Mouse (Mus musculus) natural killer cell, adult 2 months (primary cell): ENCODE data around the gene Dlg2.

Source experiments
- DNase-seq, 2 experiments: peaks; one replicate each; pipeline ENCODE4 v3.0.0; 2022; ENCODE audit warnings: low spot score in 2 of 2

Gene Dlg2

DNA sequence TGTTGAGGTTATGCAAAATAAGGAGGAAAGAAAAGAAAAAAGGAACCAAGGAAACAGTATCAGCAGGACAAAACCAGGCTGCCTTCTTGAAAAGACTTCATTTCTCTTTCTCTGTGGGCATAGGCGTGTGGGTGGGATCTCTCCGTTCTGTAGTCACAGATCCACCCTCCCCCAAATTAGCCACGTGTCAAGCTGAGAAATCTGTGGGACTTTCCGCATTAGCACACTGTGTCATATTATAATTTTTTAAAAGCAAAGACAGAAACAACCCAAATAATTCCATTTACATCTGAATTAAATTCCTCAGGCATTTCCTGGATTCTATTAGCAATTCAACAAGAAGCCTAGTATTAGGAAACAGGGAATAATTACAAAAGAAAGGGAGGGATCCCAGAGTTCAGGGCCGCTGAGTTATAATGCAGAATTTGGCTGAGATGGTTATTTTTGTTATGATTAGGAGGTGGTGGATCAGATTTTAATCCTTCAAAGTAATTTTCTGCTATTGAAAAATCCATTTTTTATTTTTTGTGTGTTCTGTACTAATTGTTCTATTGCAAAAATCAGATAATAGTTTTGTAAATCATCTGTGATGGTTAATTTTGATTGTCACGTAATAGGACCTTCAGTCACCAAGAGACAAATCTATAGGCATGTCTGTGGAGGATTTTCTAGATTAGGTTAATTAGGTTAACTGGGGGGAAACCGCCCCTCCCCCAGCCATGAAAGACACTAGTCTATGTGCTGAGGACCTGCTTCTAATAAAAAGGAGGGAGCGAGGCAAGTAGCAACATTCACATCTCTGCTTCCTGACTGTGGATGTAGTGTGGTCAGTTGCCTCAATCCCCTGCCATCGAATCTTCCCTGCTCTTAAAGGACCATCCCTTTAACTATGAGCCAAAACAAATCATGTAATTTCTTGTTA is 63.3 kb downstream of the Dlg2 start:
- no peak for DNase-seq

DNA sequence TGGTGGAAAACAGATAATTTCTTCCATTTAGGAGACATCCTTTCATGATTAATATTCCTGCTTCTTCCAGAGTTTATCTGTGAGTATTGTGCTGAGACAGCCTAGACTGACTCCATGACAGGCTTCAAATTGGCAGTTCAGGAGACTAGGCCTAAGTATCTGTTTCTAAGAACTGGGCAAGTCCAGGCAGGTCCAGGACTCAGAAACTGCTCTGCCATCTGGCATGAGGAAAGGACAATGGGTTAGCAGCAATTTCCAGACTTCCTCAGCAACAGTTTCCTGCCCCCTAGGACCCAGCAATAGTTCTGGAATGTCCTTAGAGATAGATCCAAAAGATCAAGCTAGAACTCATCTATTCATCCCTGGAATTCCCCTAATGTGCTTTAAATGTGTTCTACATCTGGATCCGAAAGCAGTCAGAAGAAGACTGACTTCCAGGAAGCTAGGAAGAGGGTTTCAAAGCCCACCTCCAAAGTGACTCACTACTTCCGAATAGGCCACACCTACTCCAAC is 64.4 kb downstream of the Dlg2 start:
- no peak for DNase-seq

DNA sequence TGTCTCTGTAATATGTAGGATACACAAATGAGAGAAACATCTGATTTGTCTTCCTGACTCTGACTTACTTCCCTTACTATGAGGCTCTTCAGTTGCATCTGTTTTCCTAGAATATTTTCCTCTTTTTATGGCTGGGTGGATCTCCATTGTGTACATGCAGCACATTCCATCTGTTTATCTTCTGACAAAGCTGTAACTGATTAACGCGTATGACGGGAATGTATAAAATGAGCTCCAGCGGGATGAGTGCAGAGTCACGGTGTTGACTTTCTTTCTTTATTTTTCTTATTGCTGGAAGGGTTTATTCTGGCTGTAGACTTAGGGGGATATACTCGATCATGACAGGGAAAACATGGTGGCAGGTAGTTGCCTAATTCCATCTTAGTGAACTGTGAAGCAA is 76.9 kb downstream of the Dlg2 start:
- no peak for DNase-seq

DNA sequence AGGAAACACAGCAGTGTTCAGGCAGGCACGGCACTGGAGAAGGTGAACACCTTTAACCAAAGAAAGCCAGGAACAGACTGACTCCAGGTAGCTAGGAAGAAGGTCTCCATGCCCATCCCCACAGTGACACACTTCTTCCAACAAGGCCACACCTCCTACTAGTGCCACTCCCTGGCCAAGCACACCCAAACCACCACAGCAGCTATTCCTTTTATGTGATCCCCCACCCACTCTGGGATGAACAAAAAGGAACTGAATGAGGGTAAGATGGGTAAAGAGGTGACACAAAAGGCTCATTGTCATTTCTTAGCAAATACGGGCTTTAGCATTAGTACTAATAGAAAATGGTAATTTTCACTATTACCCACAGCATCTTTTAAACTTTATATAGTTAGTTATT is 77.9 kb downstream of the Dlg2 start:
- DNase-seq: no peak

DNA sequence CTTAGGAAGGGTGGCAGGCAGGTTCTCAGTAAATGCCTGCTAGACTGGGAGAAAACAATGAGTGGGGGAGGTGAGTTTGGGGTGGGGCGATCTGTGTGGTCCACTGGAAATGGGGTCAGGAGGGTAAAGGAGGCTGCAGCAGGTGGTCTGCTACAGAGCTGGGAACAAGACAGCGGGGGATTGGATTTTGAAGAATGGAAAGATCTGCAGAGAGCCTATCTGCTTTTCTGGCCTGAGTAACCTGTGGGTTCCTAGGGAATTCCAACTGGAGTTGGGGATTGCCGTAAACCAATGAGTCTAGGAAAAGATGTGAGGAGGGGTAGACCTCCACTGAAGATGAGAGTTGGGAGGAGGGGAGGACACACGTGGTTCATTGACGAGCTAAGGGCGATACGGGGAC is 92.7 kb downstream of the Dlg2 start:
- no peak for DNase-seq

DNA sequence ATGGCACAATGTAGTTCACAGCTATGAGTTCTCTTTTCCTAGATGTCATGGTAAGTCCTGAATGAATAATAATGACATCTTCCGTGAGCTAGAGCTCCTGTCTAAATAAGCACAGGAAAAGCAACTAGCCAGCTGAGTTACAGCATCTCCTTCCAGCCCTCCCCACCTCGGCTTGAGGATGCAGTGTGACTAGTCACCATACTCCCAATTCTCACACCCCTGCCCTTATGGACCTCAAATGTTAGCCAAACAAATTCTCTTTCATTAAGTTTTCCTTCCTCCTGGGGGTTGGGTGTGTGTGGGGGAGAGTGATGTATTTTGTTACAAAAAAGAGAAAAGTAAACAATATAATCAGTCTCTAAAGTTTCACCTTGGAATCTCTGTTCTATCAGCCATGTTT is 111.3 kb downstream of the Dlg2 start:
- no peak for DNase-seq

DNA sequence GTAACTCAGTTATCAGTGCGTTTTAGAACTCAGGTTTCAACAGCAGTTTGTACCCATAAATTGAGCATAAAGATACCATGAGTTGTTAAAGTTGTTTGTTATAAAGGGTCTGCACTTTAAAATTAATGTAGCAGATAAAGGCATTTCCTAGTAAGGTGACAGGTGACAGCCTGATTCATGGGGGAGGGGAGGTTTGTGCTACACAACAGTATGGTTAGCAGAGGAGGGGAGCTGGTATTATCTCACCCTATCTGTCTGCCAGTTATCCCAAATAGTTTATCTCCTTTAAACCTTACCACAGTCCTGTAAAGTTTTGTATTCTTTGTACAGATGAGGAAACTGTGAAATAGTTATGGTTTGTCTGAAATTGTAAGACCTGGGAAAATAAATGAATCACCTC is 111.8 kb downstream of the Dlg2 start:
- DNase-seq: no peak

DNA sequence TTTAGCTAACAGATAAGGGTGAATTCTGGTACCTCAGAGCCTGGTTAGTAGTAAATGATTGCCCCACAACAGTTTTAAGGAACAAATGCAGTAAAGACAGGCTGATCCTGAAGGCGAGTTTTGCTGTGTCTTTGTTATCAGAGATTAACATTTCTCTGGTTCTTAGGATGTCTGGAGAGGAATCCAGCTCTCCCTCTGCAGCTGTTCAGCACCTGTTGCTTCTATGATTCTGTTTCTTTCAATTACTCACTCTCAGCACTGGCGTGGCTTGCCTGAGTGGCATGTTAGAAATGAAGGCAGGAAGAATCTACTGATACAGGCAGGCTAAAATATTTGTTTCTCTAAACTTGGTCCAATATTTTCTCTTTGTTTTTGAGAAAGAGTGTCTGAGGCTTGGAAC is 133.3 kb downstream of the Dlg2 start:
- no peak for DNase-seq

DNA sequence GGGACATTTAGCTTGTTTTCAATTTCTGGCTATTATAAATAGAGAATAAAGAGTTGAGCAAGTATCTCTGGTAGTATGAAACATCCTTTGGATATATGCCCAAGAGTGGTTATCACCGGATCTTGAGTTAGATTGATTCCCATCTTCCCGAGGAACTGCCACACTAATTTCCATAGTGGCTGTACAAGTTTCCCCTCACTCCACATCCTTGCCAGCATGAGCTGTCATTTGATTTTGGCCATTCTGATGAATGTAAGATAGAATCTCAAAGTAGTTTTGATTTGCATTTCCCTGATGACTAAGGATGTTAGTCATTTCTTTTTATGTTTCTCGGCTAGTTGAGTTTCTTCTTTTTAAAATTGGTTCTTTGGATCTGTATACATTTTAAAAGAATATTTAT is 154.1 kb downstream of the Dlg2 start:
- DNase-seq: no peak

DNA sequence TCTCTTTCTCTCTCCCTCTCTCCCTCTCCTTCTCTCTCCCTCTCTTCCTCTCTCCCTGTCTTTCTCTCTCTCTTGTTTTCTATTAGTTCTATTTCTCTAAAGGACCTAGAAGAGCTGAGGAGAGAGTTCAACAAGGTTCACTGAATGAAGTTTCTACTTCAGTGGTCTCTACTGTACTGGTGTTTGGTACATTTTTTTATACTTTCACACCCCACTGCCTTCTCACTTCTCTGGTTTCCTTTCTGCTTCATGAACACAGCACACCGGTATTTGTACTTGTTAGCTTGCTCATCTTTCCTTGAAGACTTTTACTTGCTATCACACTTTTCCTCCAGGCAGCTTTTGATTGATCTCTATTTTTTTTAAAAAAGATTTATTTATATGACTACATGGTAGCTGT is 173.0 kb downstream of the Dlg2 start:
- DNase-seq: no peak

DNA sequence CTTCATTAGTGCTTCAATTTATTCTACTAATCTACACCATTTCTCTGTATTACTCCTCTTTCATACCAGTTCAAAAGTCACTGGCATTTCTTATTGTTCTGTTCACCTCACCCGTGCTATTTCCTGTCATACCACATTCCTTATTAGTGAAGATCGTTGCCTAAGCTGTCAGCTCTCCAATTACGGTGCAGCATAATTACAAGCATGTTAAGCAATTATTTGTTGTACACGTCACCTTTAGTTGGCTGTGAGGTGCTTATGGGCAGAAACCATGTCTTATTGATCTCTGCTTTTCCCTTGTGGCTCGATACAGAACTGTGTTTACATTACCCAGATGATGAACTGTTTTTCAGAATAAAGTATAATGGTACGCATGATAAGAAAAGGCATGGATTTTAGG is 174.7 kb downstream of the Dlg2 start:
- DNase-seq: no peak

DNA sequence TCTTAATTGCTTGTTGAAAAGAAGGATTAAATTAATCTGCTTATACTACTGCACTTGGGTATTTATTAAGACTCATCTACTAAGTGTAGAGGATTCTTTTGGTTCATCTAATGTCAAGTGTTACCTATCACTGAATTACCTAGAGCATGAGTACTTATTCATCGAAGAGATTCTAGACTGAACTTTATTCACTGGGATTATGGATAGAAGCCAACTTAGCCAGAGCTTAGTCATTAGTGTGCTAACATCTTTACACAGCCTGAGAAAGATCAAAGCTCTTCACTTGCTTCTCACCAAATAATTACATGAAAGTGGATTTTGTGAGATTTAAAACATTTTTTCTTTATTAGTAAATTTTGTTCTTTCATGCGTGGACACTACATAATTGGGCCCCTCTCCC is 175.1 kb downstream of the Dlg2 start:
- no peak for DNase-seq

DNA sequence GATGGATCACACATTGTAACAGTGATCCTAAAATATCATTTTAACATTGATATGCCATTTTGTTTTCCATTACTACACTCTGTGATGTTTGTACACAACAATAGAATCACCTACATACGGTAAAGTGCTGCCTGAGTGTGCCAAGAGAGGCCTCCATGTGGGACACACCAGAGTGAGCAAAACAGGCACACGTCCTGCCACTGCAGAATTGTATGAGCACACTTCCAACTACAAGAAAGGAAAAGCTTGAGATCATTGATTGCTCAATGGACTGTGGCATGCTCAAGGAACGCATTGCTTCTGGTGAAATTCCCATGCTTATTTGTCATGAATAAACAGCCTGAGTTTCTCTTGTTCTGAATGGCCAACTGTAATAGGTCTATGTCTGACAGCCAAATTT is 182.1 kb downstream of the Dlg2 start:
- DNase-seq: no peak

DNA sequence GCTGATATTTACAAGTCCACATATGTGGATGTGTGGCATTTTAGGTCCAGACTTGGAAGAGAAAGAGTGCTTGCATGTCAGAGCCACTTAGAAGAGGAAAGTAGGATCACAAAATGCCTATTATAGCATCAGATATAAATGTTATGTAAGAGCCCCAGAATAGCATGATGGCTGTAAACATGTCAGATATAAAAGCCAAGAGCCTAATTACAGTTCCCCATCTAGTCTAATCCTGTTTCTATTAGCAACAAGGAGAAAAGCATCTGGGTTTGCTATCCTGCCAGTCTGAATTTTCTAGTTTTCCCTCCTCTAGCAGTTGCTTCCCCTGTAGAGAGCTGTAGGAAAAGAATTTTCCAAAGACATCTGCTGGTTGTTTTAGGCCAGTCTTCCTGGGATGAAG is 217.6 kb downstream of the Dlg2 start:
- no peak for DNase-seq

DNA sequence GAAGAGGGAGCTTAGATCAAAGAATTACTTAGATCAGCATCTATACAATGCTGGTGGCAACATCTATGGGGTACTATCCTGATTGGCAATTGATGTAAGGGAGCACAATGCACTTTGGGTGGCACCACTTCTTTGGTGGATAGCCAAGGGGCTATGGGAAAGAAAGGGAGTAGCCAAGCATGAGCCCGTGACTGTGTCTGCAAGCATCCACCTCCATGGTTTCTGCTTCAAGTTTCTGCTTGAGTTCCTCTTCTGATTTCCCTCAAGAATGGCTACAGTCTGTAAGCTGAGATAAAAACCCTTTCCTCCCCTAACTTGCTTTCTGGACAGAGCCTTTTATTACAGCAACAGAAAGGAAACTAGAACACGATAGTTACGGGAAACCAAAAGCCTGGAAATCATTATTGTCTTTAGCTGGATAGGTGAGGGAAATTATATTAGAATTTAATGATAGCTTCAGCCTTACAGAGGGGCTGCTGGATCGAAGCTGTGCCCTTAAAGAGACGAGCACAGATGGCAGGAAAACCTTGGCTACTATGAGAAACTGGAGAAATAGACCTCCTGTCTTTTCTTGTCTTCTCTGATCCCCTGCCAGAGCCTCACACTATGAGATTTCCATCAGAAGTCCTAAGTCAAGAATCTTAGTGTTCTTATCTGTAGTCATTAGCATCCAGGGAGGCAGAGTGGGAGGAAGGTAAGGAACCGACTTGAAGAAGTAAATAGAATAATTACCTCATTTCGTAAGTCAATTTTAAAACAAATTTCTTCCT is 219.9 kb downstream of the Dlg2 start:
- no peak for DNase-seq

DNA sequence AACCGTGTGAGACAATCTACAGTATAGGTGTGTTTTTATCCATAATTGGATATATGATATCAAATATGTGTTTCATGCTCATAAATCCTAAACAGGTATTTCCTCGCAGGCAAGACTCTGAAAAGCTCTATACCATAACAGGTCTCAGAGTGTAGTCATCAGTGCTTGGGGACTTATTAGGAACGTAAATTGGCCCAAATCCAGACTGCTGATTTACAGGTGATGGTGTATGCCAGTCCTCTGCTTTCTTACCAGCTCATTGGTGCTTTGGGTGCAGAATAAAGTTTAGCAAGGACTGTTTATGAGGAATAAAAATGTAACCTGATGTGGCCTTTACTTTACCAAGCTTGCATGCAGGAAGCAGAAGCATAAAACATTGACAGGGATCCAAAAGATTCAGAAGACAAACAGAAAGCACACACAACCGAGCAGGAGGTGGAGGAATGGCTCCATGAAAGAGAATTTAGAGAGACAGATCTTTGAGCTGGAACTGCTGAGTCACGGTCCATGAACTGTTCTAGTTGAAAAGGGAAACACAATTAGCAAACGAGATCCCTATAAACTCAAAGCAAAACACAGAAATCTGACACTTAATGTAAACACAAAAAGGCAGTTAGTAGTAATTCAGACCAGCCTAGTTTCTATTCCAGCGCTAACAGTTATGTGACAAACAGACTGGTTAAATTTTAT is 226.8 kb downstream of the Dlg2 start:
- DNase-seq: no peak

DNA sequence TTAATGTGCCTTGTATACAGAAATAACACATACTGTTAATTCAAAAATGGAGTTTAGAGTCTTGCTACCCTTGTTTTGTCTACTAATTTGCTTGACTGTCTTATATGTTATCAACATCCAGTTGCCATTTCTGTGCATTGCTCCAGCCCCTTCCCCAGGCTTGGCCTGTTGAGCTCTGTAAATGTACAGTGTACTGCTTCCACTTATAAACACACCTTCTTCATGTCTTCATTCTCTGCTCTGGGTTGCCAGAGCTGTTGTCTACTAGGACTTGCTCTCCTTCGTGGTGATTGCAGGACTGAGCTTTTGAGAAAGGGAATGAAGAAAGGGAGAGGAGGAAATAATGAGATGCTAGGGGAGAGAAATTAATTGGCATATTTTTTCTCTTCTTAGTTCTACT is 227.5 kb downstream of the Dlg2 start:
- DNase-seq: no peak

DNA sequence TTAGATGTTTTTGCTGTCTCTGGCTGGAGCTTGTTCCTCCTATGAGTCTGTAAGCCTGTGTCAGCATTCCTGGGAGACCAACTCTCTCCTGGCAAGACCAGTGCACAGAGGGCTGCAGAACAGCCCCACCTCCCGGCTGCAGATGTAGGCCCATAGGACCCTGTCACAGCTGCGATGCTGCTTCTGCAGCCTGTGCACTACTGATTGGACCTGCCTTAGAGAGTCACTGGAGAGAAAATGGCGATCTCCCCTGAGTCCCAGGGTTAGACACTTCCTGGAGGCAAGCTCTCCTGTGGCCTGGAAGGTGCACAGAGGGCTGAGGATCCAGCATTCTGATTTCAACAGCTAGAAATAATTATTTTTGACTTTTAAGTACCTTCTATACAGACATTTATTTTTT is 257.6 kb downstream of the Dlg2 start:
- no peak for DNase-seq

DNA sequence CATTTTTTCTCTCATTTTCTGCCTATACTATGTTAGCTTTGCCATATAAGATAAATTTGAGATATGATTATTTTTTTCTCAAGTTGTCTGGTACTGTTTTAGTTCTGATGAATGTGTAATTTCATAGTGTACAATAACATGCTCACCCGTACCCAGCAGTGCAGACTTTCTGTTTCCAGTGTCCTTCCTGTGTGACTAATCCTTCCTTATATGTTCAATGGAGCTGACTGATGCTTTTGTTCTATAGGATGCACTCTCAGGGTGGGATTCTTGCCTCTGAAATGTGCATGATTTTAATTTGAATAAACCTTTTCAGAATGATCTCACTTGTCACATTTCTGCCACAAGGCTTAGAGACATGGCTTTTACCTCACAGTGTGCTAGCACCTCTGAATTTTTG is 259.9 kb downstream of the Dlg2 start:
- no peak for DNase-seq

DNA sequence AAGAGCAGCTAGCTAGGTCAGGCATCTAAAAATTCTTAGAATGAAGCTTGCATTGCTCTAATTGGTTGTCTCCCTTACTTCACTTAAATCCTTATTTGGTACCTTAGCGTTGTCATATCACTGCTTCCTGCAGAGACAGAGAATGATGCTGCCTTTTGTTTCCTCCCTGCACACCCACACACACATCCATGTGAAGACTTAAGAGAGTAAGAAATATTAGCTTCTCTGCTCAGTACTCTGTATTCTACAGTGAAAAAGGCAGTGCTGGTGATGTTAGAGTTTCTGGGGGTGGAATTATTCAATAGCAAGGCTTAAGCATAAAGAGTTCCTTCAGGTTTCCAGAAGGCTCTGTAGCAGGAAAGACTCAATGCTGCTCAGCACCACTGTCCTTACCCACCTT is 272.2 kb downstream of the Dlg2 start:
- DNase-seq: no peak

DNA sequence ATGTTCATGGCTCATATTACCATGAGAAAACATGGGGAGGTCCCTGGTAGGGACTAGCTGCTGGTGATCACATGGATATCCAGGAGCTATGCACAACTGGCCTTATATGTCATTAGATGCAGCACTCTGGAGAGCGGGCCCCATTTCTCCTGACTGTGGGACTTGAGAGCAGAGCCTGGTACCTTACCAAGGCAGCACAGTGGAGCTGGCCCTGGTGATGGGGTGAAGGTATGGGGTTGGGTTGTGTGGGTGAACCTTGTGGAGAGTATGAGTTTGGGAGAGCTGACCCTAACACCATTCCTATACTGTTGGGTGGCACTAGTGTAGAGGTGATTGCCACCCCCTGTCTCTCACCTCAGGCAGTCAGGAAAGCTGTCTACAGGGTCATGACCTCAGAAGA is 311.5 kb downstream of the Dlg2 start:
- DNase-seq: no peak

DNA sequence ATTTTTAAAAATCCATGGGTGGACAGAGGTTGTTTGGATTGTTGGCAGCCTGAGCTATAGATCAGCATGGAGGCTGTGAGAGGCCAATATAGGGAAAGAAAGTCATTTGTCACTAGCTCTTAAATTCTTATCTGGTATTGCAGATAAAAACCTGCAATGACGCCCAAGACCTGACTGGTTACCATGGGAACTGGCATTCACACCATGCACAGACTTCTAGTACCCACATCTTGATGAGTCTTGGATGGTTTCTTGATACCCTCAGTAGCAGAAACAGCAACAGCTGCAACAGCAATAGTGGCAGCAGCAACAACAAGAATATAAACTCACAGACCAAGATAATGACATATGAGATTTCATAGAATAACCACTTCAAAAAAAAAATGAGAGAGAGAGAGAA is 315.1 kb downstream of the Dlg2 start:
- DNase-seq: no peak
